Mouse (Mus musculus): ENCODE results near the gene Aldh8a1.

- TF ChIP-seq POLR2A (IDR thresholded peaks at IDR 0.05; ENCODE audit: low read depth, low read length): no peak
- TF ChIP-seq CTCF (IDR thresholded peaks at IDR 0.05; ENCODE audit: extremely low read depth, insufficient read length, insufficient replicate concordance, low read depth, low read length): no peak
Observed at GRCm38 (mm10) chr10:21361871-21362270, 15.2 kb upstream of the Aldh8a1 start.

Measured in small intestine, adult 2 months (tissue).